Mouse (Mus musculus) intestine, embryonic 15.5 days (tissue): ENCODE measurements around the gene Btbd1. TPM values are rescaled to one million over a fixed set of nuclear protein-coding genes. Genes with fewer than 3 reads are reported as not detected.

Experiments
- ATAC-seq: fragments of 200-750 bp; cut with Nextera tagmentation; 2 replicates; pipeline ENCODE4 v1.8.0; 2017; ENCODE audit warnings: moderate TSS enrichment, moderate library complexity
- H3K27ac ChIP-seq: fragments of 300-500 bp; sonication (generic); 2 replicates; pipeline ENCODE4 v1.5.1; 2015; ENCODE audit warnings: mild to moderate bottlenecking, inconsistent platforms
- H3K27me3 ChIP-seq: fragments of 300-500 bp; sonication (generic); replicated peaks from 2 replicates; pipeline ENCODE4 v1.6.1; 2015; ENCODE audit warnings: inconsistent platforms
- H3K36me3 ChIP-seq: fragments of 300-500 bp; sonication (generic); 2 replicates; pipeline ENCODE4 v1.6.1; 2015; ENCODE audit warnings: inconsistent platforms
- H3K4me1 ChIP-seq: fragments of 300-500 bp; sonication (generic); replicated peaks from 2 replicates; pipeline ENCODE4 v1.6.1; 2015; ENCODE audit warnings: inconsistent platforms
- H3K4me2 ChIP-seq: fragments of 300-500 bp; sonication (generic); replicated peaks from 2 replicates; pipeline ENCODE4 v1.6.1; 2015; ENCODE audit warnings: mild to moderate bottlenecking, inconsistent platforms
- H3K4me3 ChIP-seq: fragments of 300-500 bp; sonication (generic); replicated peaks from 2 replicates; pipeline ENCODE4 v1.5.1; 2015; ENCODE audit warnings: inconsistent platforms
- H3K9ac ChIP-seq: fragments of 300-500 bp; sonication (generic); 2 replicates; pipeline ENCODE4 v1.6.1; 2015; ENCODE audit warnings: inconsistent platforms
- H3K9me3 ChIP-seq: fragments of 300-500 bp; sonication (generic); 2 replicates; pipeline ENCODE4 v1.6.1; 2016; ENCODE audit warnings: inconsistent platforms
- WGBS: fragments of 180-500 bp; shearing (Covaris S2); methylation state at CpG from one replicate; pipeline ENCODE4 v1.1.7; 2015; 5-methylcytosine and 5-hydroxymethylcytosine counted together
- polyA plus RNA-seq: library from polyadenylated mRNA; unstranded; fragments of >200 nt; fragmentation: Nextera tagmentation; extraction: Ambion mirVana; gene quantifications from 2 replicates; pipeline ENCODE4 v1.2.1, GENCODE M21; 2015

The Btbd1 gene
- polyA plus RNA-seq, 1 experiment from 2014 or later, result 60.0 TPM

DNA sequence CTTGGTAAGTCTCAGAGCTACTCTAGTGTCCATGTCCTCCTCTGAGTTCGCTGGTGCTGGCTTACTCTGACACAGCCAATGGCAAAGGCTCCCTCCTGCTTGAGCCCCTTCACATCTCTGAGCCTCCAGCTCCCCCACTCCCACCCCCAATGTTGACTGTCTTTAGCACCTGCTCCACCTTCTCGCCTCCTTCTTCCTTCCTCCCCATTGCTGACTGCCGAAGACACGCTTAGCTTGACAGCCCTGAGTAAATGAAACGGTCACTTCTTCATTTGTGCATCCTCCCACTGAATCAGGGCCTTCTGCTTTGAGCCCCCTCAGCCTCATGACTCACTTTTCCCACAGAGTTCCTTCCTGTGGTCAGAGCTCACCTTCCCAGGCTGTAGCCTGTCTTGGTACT lies 31.8 kb upstream of the Btbd1 start:
- Histone ChIP-seq H3K27ac (no peak overlapping the region), H3K4me2 (peak overlapping the region; percentile 28; the same call in 1 of the 2 replicates), H3K9me3 (no peaks in the 10 kb centered on the region), H3K9ac (no peak overlapping the region), H3K27me3 (peaks cover 31% of the 10 kb centered on the region), H3K36me3 (no peaks in the 10 kb centered on the region), H3K4me3 (no peak overlapping the region), H3K4me1 (peaks cover 17% of the 10 kb centered on the region)
- WGBS, result 59% methylated on average over 5 of the region's 5 CpGs
- no peak for ATAC-seq

DNA sequence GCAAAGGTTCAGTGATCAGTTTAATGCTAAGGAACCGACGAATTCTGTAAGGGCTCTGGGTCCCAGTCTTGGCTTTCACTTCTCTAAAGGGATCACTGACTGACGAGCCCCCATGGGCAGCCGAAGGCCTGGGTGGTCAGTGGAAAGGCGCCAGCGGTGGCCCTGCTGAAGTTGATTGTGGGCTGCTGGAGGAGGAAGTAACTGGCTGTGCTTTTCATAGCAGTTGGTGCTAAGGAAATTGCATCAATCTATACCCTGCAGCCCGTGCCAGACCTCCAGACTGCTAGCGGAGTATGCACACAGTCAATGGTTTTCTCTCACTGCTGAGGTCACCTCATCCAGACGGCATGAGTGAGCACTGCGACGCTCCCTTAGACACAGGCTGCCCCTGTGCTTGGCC lies 30.8 kb upstream of the Btbd1 start:
- H3K27ac ChIP-seq, result no peak overlapping the region
- H3K4me3 ChIP-seq, result peak overlapping the region; percentile 49; the same call in 1 of the 2 replicates
- H3K4me2 ChIP-seq, result peak overlapping the region; percentile 97
- H3K4me1 ChIP-seq, result peaks cover 17% of the 10 kb centered on the region
- H3K36me3 ChIP-seq, result no peaks in the 10 kb centered on the region
- WGBS, result 53% methylated on average over 11 of the region's 11 CpGs
- no peaks in the 10 kb centered on the region for H3K9me3 ChIP-seq
- no peak overlapping the region for H3K9ac ChIP-seq
- ATAC-seq, result peak; percentile 44; the same call in 1 of the 2 replicates
- peaks cover 31% of the 10 kb centered on the region for H3K27me3 ChIP-seq

DNA sequence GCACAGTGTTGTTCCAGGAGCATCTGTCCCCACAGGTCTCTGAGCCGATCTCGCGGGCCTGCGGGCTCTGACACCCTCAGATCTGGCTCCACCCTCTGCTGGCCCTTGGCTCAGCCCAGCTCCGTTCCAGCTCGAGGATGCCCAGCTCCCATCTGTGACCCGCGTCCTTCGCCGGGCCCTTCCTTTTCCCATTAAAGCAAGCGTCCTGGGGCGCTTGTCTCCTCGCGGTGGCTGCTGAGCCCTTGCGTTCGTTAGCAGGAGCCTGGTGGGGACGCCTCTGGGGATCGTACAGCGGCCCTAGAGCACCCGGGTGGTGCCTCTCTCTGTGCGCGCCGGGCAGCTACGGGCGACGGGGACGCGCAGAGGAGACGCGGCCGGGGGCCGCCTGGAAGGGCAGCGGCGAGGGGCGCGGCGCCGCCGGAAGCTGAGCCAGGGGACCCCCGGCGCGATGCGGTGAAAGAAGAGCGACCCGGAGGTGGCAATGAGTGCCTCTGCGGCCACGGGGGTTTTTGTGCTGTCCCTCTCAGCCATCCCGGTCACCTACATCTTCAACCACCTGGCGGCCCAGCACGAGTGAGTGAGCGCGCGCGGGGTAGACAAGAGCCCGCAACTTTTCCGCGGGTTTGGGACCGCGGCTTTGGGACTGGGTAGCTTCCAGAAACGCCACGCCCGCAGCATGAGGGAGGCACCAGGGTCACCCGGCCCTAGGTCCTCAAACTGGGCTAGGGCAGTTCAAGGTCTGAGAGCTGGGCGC lies 29.9 kb upstream of the Btbd1 start, which contains the start of gene Tm6sf1:
Gene Tm6sf1 (plus strand): TSS at position 34 of the 754 bp plus-strand sequence.
- H3K27ac ChIP-seq, result no peak within 1 kb of the TSS; the same call in 1 of the 2 replicates

DNA sequence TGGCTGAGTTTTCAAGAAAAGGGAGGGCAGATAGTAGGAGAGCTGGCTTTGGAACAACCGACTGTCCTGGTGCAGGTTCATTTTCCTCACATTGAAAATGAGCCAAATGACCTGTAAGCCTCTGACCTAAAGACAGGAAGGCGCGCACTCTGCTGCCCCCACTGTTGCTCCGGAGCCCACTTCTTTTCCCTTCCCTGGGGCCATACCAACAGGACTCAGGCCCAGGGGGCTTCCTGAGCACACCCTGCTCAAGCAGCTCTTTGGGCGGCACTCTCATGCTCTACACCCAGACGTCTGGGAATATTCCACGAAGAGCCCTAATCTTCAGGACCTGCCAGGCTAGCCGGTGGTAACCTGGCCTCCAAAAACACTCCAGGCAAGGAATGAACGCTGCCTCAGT lies 29.0 kb upstream of the Btbd1 start:
- no peak for ATAC-seq
- no peak overlapping the region for H3K4me3 ChIP-seq
- peak overlapping the region; percentile 97 for H3K4me2 ChIP-seq
- H3K36me3 ChIP-seq, result no peaks in the 10 kb centered on the region
- peaks cover 31% of the 10 kb centered on the region for H3K27me3 ChIP-seq
- peaks cover 15% of the 10 kb centered on the region for H3K4me1 ChIP-seq
- no peak overlapping the region for H3K27ac ChIP-seq
- no peak overlapping the region for H3K9ac ChIP-seq
- WGBS, result 15% methylated on average over 9 of the region's 9 CpGs
- H3K9me3 ChIP-seq, result no peaks in the 10 kb centered on the region

More for the DNA sequence above, 29.9 kb upstream of the Btbd1 start, which contains the start of gene Tm6sf1:
- H3K27me3 ChIP-seq, result peaks cover 31% of the 10 kb centered on the region
- H3K4me1 ChIP-seq, result peaks cover 17% of the 10 kb centered on the region
- peak within 1 kb of the TSS; percentile 40 for H3K9ac ChIP-seq
- no peaks in the 10 kb centered on the region for H3K9me3 ChIP-seq
- H3K4me2 ChIP-seq, result peak within 1 kb of the TSS; percentile 97
- under 1% methylated on average over 63 of the region's 64 CpGs for WGBS
- ATAC-seq, result peak; percentile 61
- H3K4me3 ChIP-seq, result peak within 1 kb of the TSS; percentile 49
- no peaks in the 10 kb centered on the region for H3K36me3 ChIP-seq

DNA sequence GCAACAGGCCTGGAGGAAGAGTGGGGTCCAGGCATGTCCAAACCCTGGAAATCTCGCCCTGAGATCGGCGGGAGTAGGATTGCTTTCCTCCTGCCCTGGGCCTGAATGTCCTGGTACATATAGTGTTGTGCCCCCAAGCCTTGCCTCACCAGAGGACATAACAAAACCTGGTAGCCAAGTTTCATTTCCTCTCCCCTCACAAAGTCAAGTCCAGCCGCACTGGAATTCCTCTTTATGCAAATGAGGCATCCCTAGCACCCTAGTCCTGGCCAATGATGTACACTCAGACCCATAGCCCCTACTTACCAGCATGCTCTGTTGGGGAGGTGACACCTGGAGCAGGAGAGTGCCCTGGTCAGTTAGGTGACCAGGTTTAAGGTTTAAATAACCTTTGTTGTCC lies 27.0 kb upstream of the Btbd1 start:
- Histone ChIP-seq H3K9me3 (no peaks in the 10 kb centered on the region), H3K27me3 (peaks cover 31% of the 10 kb centered on the region), H3K27ac (no peak overlapping the region), H3K36me3 (no peaks in the 10 kb centered on the region), H3K4me3 (no peak overlapping the region), H3K9ac (no peak overlapping the region), H3K4me2 (no peak overlapping the region), H3K4me1 (peaks cover 10% of the 10 kb centered on the region)
- WGBS, result 76% methylated on average over 4 of the region's 4 CpGs
- no peak for ATAC-seq

DNA sequence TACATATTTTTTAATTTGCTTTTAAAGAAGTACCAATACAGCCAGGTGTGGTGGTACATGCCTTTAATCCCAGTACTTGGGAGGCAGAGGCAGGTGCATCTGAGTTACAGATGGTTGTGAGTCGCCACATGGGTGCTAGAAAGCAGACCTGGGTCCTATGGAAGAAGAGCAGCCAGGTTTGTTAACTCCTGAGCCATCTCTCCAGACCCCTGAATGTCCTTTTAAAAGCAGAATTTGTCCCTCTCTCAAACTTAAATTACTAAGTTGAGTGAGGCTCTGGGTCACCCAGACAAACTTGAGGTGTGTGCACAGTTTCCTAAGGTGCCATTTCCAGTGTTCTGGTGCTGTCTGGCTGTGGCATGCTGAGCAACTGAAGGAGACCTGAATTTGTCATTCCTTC lies 26.5 kb upstream of the Btbd1 start, which contains the start of gene Gm10160:
Gene Gm10160 (minus strand): TSS at position 101 of the 400 bp plus-strand sequence.
- Histone ChIP-seq H3K27me3 (peaks cover 31% of the 10 kb centered on the region), H3K4me2 (no peak within 1 kb of the TSS), H3K27ac (no peak within 1 kb of the TSS), H3K36me3 (no peaks in the 10 kb centered on the region), H3K9ac (no peak within 1 kb of the TSS), H3K9me3 (no peaks in the 10 kb centered on the region), H3K4me1 (peaks cover 10% of the 10 kb centered on the region), H3K4me3 (no peak within 1 kb of the TSS)
- no peak for ATAC-seq
- WGBS, result 83% methylated on average over 1 of the region's 1 CpGs

DNA sequence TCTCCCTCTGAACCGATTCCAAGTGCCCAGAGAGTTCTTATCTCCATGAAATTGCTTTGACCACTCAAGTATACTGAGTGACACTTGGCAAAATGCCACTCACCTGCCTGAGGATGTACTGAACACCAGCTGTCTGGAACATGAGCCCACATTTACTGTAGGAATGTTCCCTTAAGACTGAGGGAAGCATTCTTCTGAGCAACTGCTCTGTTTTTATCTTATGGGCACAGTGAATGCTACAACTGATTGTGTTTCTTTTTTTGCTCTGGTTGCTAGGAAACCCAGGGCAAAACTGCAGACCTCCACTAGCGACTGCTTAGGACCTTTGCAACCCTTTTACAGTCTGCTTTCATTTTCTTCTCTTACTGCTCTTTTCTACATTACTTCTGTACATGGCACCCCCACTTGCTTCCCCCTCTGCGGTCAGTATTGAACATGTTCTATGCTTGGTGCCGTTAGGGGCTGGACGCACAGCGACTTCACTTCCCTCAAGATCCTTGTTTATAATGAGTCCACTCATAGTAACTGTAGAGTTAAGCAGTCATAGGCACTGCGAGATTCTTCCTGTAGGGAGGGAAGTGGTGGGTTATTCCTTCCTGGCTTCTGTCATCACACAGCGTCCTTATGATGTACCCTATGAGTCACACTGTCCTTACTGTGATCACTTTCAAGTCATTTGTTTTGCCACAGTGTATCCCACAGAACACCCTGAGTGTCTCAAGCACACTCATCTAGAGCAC lies 25.5 kb upstream of the Btbd1 start:
- H3K9ac ChIP-seq, result no peak overlapping the region
- ATAC-seq, result peak; percentile 49; the same call in 1 of the 2 replicates
- no peak overlapping the region for H3K4me2 ChIP-seq
- no peaks in the 10 kb centered on the region for H3K9me3 ChIP-seq
- no peak overlapping the region for H3K4me3 ChIP-seq
- 53% methylated on average over 8 of the region's 8 CpGs for WGBS
- peaks cover 23% of the 10 kb centered on the region for H3K27me3 ChIP-seq
- no peaks in the 10 kb centered on the region for H3K36me3 ChIP-seq
- H3K27ac ChIP-seq, result no peak overlapping the region
- H3K4me1 ChIP-seq, result peaks cover 7% of the 10 kb centered on the region

DNA sequence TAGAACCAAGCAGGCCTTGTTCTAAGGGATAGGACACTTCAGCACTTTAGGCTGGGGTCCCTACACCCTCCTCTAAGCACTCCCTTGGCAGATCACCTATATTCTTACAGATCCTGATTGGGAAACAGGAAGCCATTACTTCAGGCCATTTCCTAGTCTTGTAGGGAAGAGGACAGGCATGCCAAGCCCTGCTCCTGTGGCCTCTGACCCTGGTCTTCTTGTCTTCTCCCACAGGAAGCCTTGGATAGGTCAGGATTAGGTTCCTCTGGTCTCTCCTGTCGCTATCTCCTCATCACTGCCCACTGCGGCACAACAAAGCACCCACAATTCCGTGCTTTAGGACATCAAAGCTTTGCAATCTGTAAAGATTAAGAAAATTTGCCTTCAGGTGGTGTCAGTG lies 22.5 kb upstream of the Btbd1 start:
- no peaks in the 10 kb centered on the region for H3K27me3 ChIP-seq
- 74% methylated on average over 3 of the region's 3 CpGs for WGBS
- no peak overlapping the region for H3K9ac ChIP-seq
- H3K27ac ChIP-seq, result no peak overlapping the region
- no peaks in the 10 kb centered on the region for H3K4me1 ChIP-seq
- H3K36me3 ChIP-seq, result no peaks in the 10 kb centered on the region
- no peak for ATAC-seq
- no peak overlapping the region for H3K4me3 ChIP-seq
- H3K9me3 ChIP-seq, result no peaks in the 10 kb centered on the region
- H3K4me2 ChIP-seq, result no peak overlapping the region

DNA sequence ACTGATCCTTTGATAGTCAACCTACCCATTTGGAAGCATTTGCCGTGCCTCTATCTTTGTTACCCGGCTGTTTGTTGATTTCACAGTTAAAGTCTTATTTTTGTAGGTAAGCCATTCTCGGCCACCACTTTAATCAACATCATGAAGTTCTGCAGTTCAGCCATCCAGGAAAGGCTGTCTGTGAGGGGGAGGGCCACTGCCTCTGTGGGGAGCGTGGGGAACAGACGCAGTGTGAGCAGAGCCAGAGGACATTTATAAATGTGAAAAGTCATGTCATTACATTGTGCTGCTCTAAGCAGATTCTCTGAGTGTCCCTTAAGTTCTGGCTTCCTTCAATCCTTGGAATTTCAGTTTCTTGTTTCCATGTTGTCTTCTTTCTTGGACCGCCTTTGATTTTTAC lies 20.9 kb upstream of the Btbd1 start:
- WGBS, result 73% methylated on average over 6 of the region's 6 CpGs
- Histone ChIP-seq H3K9me3 (no peaks in the 10 kb centered on the region), H3K27me3 (no peaks in the 10 kb centered on the region), H3K4me2 (no peak overlapping the region), H3K9ac (no peak overlapping the region), H3K4me1 (no peaks in the 10 kb centered on the region), H3K27ac (no peak overlapping the region), H3K4me3 (no peak overlapping the region), H3K36me3 (no peaks in the 10 kb centered on the region)
- ATAC-seq, result no peak

DNA sequence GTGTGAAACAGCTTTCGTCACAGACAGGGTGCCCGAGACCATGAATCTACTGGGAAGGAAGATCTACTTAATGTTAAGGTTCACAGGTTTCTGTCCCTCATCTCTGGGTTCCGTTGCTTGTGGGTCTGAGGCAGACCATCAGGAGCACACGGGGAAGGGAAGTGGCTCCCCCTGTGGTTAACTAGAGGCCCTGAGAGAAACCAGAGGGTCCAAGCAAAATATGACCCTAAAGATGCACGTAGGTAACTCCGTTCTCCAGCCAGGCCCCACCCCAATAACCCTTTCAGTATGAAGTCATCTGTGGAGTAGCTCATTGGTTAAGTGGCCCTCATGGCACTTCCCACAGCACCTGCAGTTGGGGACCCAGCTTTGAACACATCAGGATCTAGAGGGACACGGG lies 20.4 kb upstream of the Btbd1 start:
- Histone ChIP-seq H3K4me1 (no peaks in the 10 kb centered on the region), H3K36me3 (no peaks in the 10 kb centered on the region), H3K9ac (no peak overlapping the region), H3K4me3 (no peak overlapping the region), H3K9me3 (no peaks in the 10 kb centered on the region), H3K27ac (no peak overlapping the region), H3K27me3 (no peaks in the 10 kb centered on the region), H3K4me2 (no peak overlapping the region)
- no peak for ATAC-seq
- 87% methylated on average over 7 of the region's 7 CpGs for WGBS

DNA sequence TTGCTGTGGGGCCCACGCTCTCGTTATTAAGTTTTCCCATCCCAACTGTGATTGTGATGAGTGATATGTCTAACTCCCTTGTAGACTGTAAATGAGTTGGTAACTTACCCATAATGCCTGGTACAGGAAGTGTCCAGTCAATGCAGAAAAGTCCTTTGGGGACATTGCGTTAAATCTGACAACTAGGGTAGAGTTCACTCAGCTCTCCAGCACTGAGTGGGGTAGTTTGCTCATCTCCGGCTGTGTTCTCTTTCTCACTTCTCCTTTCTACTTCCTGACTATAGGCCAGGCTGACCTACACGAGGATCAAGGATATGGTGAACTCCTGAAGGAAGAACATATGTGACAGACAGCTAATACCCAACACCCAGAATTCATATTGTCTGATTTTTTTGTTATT lies 20.0 kb upstream of the Btbd1 start:
- H3K9ac ChIP-seq, result no peak overlapping the region
- no peak overlapping the region for H3K4me3 ChIP-seq
- H3K27me3 ChIP-seq, result no peaks in the 10 kb centered on the region
- no peaks in the 10 kb centered on the region for H3K9me3 ChIP-seq
- H3K27ac ChIP-seq, result no peak overlapping the region
- H3K36me3 ChIP-seq, result no peaks in the 10 kb centered on the region
- ATAC-seq, result no peak
- no peak overlapping the region for H3K4me2 ChIP-seq
- no peaks in the 10 kb centered on the region for H3K4me1 ChIP-seq
- 85% methylated on average over 5 of the region's 5 CpGs for WGBS

DNA sequence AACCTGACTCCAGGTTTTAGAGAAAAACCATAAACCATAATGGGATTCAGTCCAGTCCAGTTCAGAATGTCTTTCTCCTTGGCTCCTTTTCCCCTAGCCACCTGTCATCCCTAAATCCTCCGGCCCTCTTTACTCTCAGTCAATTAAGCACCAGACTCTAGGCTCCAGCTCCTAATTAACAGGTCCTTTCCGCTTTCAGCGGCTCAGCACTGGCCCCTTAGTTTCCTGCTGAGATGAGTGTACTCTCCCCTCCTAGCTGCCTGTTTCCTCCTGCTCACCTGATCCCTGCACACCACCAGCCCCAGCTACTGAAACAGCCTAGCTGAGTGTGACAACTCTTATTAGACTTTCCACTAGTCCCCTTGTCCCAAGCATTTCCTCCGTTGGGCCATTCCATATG lies 18.5 kb upstream of the Btbd1 start:
- H3K4me1 ChIP-seq, result no peaks in the 10 kb centered on the region
- no peak overlapping the region for H3K27ac ChIP-seq
- WGBS, result 51% methylated on average over 4 of the region's 4 CpGs
- H3K36me3 ChIP-seq, result no peaks in the 10 kb centered on the region
- no peak overlapping the region for H3K9ac ChIP-seq
- H3K27me3 ChIP-seq, result no peaks in the 10 kb centered on the region
- no peak overlapping the region for H3K4me2 ChIP-seq
- no peaks in the 10 kb centered on the region for H3K9me3 ChIP-seq
- no peak for ATAC-seq
- H3K4me3 ChIP-seq, result no peak overlapping the region
